Mouse (Mus musculus) left cerebral cortex, postnatal 14 days (tissue): ENCODE measurements at regions not wholly inside any gene's neighbourhood (a gene's known extent, or its start where the extent isn't known, plus 50 kb on each side); places are given as distances from the start of the nearest gene placed in this dataset.
"Not testable (repeated sequence)": the region's sequence is repeated elsewhere in the genome, so short reads cannot be mapped to it uniquely, and the experiment has no call there.

Source experiments
- DNase-seq, 2 experiments: peaks; one replicate each; pipeline ENCODE4 v3.0.0; 2021 to 2022; ENCODE audit warnings: low spot score in 2 of 2, mixed read lengths in 1 of 2
- intact Hi-C: fragments of 180-260 bp; cut with DNase I; formaldehyde crosslinking; loops from one replicate; pipeline ENCODE4 v1.15.1; 2025

DNA sequence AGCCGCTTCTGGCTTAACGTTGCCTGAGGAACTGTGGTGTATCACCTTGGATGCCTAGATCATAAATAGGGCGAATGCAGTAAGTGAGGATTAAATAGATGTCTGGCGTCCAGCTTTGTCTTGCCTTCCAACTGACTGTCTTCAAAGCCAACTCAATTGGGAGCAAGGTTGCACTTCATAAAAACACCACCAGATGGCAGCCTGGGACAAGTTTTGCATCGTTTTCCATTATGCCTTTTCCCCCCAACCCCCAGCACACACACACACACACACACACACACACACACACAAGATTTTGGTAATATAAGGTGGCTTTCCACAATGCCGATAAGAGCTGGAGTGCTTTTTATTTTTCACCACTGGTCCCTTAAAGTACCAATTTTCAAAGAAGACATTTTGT is 209.3 kb downstream of the Mtrr start:
- intact Hi-C loops: not testable (repeated sequence)
- peak; percentile 6 to 32 for DNase-seq
